Mouse (Mus musculus): ENCODE data around the gene Zfp46. TPM values are rescaled to one million over a fixed set of nuclear protein-coding genes. Genes with fewer than 3 reads are reported as not detected.

Gene Zfp46
- polyA plus RNA-seq, 1 experiment from 2014 or later, result 10.5 TPM

GRCm38 (mm10) chr4:136245681-136246080 is 38.8 kb upstream of the Zfp46 start:
- H3K4me3 ChIP-seq (ENCODE audit: low read depth, low read length), result no peak overlapping the region
- no peak overlapping the region for H3K27ac ChIP-seq (ENCODE audit: low read depth, low read length)
- peaks cover 11% of the 10 kb centered on the region for H3K4me1 ChIP-seq (replicated peaks; ENCODE audit: control insufficient read depth, insufficient read depth, low read length)
- H3K27me3 ChIP-seq (replicated peaks; ENCODE audit: control insufficient read depth, insufficient read depth, low read length), result peaks cover 90% of the 10 kb centered on the region
- 48% methylated on average over 5 of the region's 5 CpGs for WGBS
- H3K4me2 ChIP-seq, result no peak overlapping the region
- no peak for ATAC-seq (replicated peaks; ENCODE audit: low FRiP score)
- H3K36me3 ChIP-seq (ENCODE audit: control insufficient read depth, insufficient read depth, low read length), result no peaks in the 10 kb centered on the region
- no peaks in the 10 kb centered on the region for H3K9me3 ChIP-seq (ENCODE audit: control insufficient read depth, low read length)
- no peak for DNase-seq (ENCODE audit: low spot score)
- H3K9ac ChIP-seq (ENCODE audit: low read depth, low read length), result no peak overlapping the region

- peaks cover 82% of the 10 kb centered on the region for H3K27me3 ChIP-seq (replicated peaks; ENCODE audit: control insufficient read depth, insufficient read depth, low read length)
- H3K4me3 ChIP-seq (ENCODE audit: low read depth, low read length), result no peak overlapping the region
- H3K4me1 ChIP-seq (replicated peaks; ENCODE audit: control insufficient read depth, insufficient read depth, low read length), result peaks cover 11% of the 10 kb centered on the region
- ATAC-seq (replicated peaks; ENCODE audit: low FRiP score), result no peak
- no peak overlapping the region for H3K9ac ChIP-seq (ENCODE audit: low read depth, low read length)
- WGBS, result 3% methylated on average over 12 of the region's 12 CpGs
- H3K4me2 ChIP-seq, result peak overlapping the region; percentile 72; the same call in 1 of the 2 replicates
- H3K9me3 ChIP-seq (ENCODE audit: control insufficient read depth, low read length), result no peaks in the 10 kb centered on the region
- H3K36me3 ChIP-seq (ENCODE audit: control insufficient read depth, insufficient read depth, low read length), result no peaks in the 10 kb centered on the region
- no peak for DNase-seq (ENCODE audit: low spot score)
- no peak overlapping the region for H3K27ac ChIP-seq (ENCODE audit: low read depth, low read length)
Measured at GRCm38 (mm10) chr4:136246568-136246969, 37.9 kb upstream of the Zfp46 start.

- Histone ChIP-seq H3K27ac (ENCODE audit: low read depth, low read length) (no peak overlapping the region), H3K4me3 (ENCODE audit: low read depth, low read length) (peak overlapping the region; percentile 53), H3K9me3 (ENCODE audit: control insufficient read depth, low read length) (no peaks in the 10 kb centered on the region), H3K9ac (ENCODE audit: low read depth, low read length) (no peak overlapping the region), H3K27me3 (replicated peaks; ENCODE audit: control insufficient read depth, insufficient read depth, low read length) (peaks cover 79% of the 10 kb centered on the region), H3K4me1 (replicated peaks; ENCODE audit: control insufficient read depth, insufficient read depth, low read length) (peaks cover 11% of the 10 kb centered on the region), H3K4me2 (peak overlapping the region; percentile 72), H3K36me3 (ENCODE audit: control insufficient read depth, insufficient read depth, low read length) (no peaks in the 10 kb centered on the region)
- DNase-seq (ENCODE audit: low spot score) (no peak), ATAC-seq (replicated peaks; ENCODE audit: low FRiP score) (no peak)
- 4% methylated on average over 14 of the region's 14 CpGs for WGBS
Measured at GRCm38 (mm10) chr4:136247386-136247728, 37.1 kb upstream of the Zfp46 start.

GRCm38 (mm10) chr4:136247729-136248463 is 36.6 kb upstream of the Zfp46 start, which contains the start of gene Tcea3:
Gene Tcea3, plus strand, starts transcription at chr4:136247729.
- Histone ChIP-seq H3K4me1 (replicated peaks; ENCODE audit: control insufficient read depth, insufficient read depth, low read length) (peaks cover 11% of the 10 kb centered on the region), H3K27ac (ENCODE audit: low read depth, low read length) (no peak within 1 kb of the TSS), H3K36me3 (ENCODE audit: control insufficient read depth, insufficient read depth, low read length) (no peaks in the 10 kb centered on the region), H3K4me2 (peak within 1 kb of the TSS; percentile 72), H3K4me3 (ENCODE audit: low read depth, low read length) (peak within 1 kb of the TSS; percentile 53), H3K27me3 (replicated peaks; ENCODE audit: control insufficient read depth, insufficient read depth, low read length) (peaks cover 80% of the 10 kb centered on the region), H3K9ac (ENCODE audit: low read depth, low read length) (peak within 1 kb of the TSS; percentile 41; the same call in 1 of the 2 replicates), H3K9me3 (ENCODE audit: control insufficient read depth, low read length) (no peaks in the 10 kb centered on the region)
- peak; percentile 58 for ATAC-seq (replicated peaks; ENCODE audit: low FRiP score)
- WGBS, result under 1% methylated on average over 46 of the region's 46 CpGs
- DNase-seq (ENCODE audit: low spot score), result peak; percentile 63

GRCm38 (mm10) chr4:136248464-136249331 is 35.8 kb upstream of the Zfp46 start:
- peaks cover 72% of the 10 kb centered on the region for H3K27me3 ChIP-seq (replicated peaks; ENCODE audit: control insufficient read depth, insufficient read depth, low read length)
- H3K4me1 ChIP-seq (replicated peaks; ENCODE audit: control insufficient read depth, insufficient read depth, low read length), result peaks cover 11% of the 10 kb centered on the region
- H3K9me3 ChIP-seq (ENCODE audit: control insufficient read depth, low read length), result no peaks in the 10 kb centered on the region
- peak overlapping the region; percentile 53 for H3K4me3 ChIP-seq (ENCODE audit: low read depth, low read length)
- H3K27ac ChIP-seq (ENCODE audit: low read depth, low read length), result no peak overlapping the region
- H3K4me2 ChIP-seq, result peak overlapping the region; percentile 72
- WGBS, result 3% methylated on average over 37 of the region's 37 CpGs
- ATAC-seq (replicated peaks; ENCODE audit: low FRiP score) (no peak; the same call in 1 of the 2 replicates), DNase-seq (ENCODE audit: low spot score) (no peak)
- no peaks in the 10 kb centered on the region for H3K36me3 ChIP-seq (ENCODE audit: control insufficient read depth, insufficient read depth, low read length)
- H3K9ac ChIP-seq (ENCODE audit: low read depth, low read length), result peak overlapping the region; percentile 41; the same call in 1 of the 2 replicates

- no peak for DNase-seq (ENCODE audit: low spot score)
- H3K4me2 ChIP-seq, result peak overlapping the region; percentile 72
- H3K4me1 ChIP-seq (replicated peaks; ENCODE audit: control insufficient read depth, insufficient read depth, low read length), result peaks cover 11% of the 10 kb centered on the region
- H3K27me3 ChIP-seq (replicated peaks; ENCODE audit: control insufficient read depth, insufficient read depth, low read length), result peaks cover 66% of the 10 kb centered on the region
- H3K36me3 ChIP-seq (ENCODE audit: control insufficient read depth, insufficient read depth, low read length), result no peaks in the 10 kb centered on the region
- H3K9ac ChIP-seq (ENCODE audit: low read depth, low read length), result no peak overlapping the region
- no peaks in the 10 kb centered on the region for H3K9me3 ChIP-seq (ENCODE audit: control insufficient read depth, low read length)
- ATAC-seq (replicated peaks; ENCODE audit: low FRiP score), result no peak
- no peak overlapping the region for H3K27ac ChIP-seq (ENCODE audit: low read depth, low read length)
- peak overlapping the region; percentile 53; the same call in 1 of the 2 replicates for H3K4me3 ChIP-seq (ENCODE audit: low read depth, low read length)
- 6% methylated on average over 11 of the region's 11 CpGs for WGBS
Measured at GRCm38 (mm10) chr4:136249332-136249647, 35.2 kb upstream of the Zfp46 start.

- ATAC-seq (replicated peaks; ENCODE audit: low FRiP score) (no peak), DNase-seq (ENCODE audit: low spot score) (no peak)
- peaks cover 61% of the 10 kb centered on the region for H3K27me3 ChIP-seq (replicated peaks; ENCODE audit: control insufficient read depth, insufficient read depth, low read length)
- H3K27ac ChIP-seq (ENCODE audit: low read depth, low read length), result no peak overlapping the region
- no peaks in the 10 kb centered on the region for H3K9me3 ChIP-seq (ENCODE audit: control insufficient read depth, low read length)
- peak overlapping the region; percentile 72 for H3K4me2 ChIP-seq
- H3K9ac ChIP-seq (ENCODE audit: low read depth, low read length), result no peak overlapping the region
- no peak overlapping the region for H3K4me3 ChIP-seq (ENCODE audit: low read depth, low read length)
- H3K4me1 ChIP-seq (replicated peaks; ENCODE audit: control insufficient read depth, insufficient read depth, low read length), result peaks cover 11% of the 10 kb centered on the region
- 31% methylated on average over 9 of the region's 9 CpGs for WGBS
- no peaks in the 10 kb centered on the region for H3K36me3 ChIP-seq (ENCODE audit: control insufficient read depth, insufficient read depth, low read length)
Measured at GRCm38 (mm10) chr4:136249780-136250179, 34.7 kb upstream of the Zfp46 start.

GRCm38 (mm10) chr4:136255919-136256318 is 28.6 kb upstream of the Zfp46 start:
- no peak overlapping the region for H3K9ac ChIP-seq (ENCODE audit: low read depth, low read length)
- no peaks in the 10 kb centered on the region for H3K9me3 ChIP-seq (ENCODE audit: control insufficient read depth, low read length)
- ATAC-seq (replicated peaks; ENCODE audit: low FRiP score), result no peak
- no peak overlapping the region for H3K27ac ChIP-seq (ENCODE audit: low read depth, low read length)
- DNase-seq (ENCODE audit: low spot score), result no peak
- H3K4me3 ChIP-seq (ENCODE audit: low read depth, low read length), result no peak overlapping the region
- WGBS, result 20% methylated on average over 6 of the region's 6 CpGs
- H3K4me1 ChIP-seq (replicated peaks; ENCODE audit: control insufficient read depth, insufficient read depth, low read length), result peaks cover 9% of the 10 kb centered on the region
- H3K4me2 ChIP-seq, result no peak overlapping the region
- peaks cover 5% of the 10 kb centered on the region for H3K27me3 ChIP-seq (replicated peaks; ENCODE audit: control insufficient read depth, insufficient read depth, low read length)
- H3K36me3 ChIP-seq (ENCODE audit: control insufficient read depth, insufficient read depth, low read length), result no peaks in the 10 kb centered on the region
